Mouse (Mus musculus) stomach, postnatal 0 days (tissue): ENCODE data around the gene Mob3b. TPM values are rescaled to one million over a fixed set of nuclear protein-coding genes. Genes with fewer than 3 reads are reported as not detected.

Experiments
- ATAC-seq: fragments of 200-750 bp; cut with Nextera tagmentation; 2 replicates; pipeline ENCODE4 v1.8.0; 2017; ENCODE audit not compliant: low FRiP score, low TSS enrichment
- DNase-seq: peaks from one replicate; pipeline ENCODE4 v3.0.0-alpha.2; 2016; ENCODE audit warnings: low spot score
- H3K27ac ChIP-seq: fragments of 300-500 bp; sonication (generic); replicated peaks from 2 replicates; pipeline ENCODE4 v1.5.1; 2014; ENCODE audit warnings: mild to moderate bottlenecking, control low read depth
- H3K27me3 ChIP-seq: fragments of 300-500 bp; sonication (generic); 2 replicates; pipeline ENCODE4 v1.6.1; 2014; ENCODE audit warnings: low read length; ENCODE audit not compliant: control insufficient read depth, insufficient read depth
- H3K36me3 ChIP-seq: fragments of 300-500 bp; sonication (generic); 2 replicates; pipeline ENCODE4 v1.6.1; 2014; ENCODE audit warnings: low read length, mixed read lengths; ENCODE audit not compliant: control insufficient read depth, insufficient read depth
- H3K4me1 ChIP-seq: fragments of 300-500 bp; sonication (generic); replicated peaks from 2 replicates; pipeline ENCODE4 v1.6.1; 2014; ENCODE audit warnings: antibody characterized with exemption; ENCODE audit not compliant: control insufficient read depth, insufficient read depth
- H3K4me2 ChIP-seq: fragments of 300-500 bp; sonication (generic); replicated peaks from 2 replicates; pipeline ENCODE4 v1.6.1; 2014; ENCODE audit warnings: low read depth, mild to moderate bottlenecking, control low read depth, moderate library complexity
- H3K4me3 ChIP-seq: fragments of 300-500 bp; sonication (generic); 2 replicates; pipeline ENCODE4 v1.5.1; 2014; ENCODE audit warnings: low read depth, low read length, control low read depth
- H3K9ac ChIP-seq: fragments of 300-500 bp; sonication (generic); 2 replicates; pipeline ENCODE4 v1.6.1; 2014; ENCODE audit warnings: mild to moderate bottlenecking, low read length, control low read depth, mixed read lengths
- H3K9me3 ChIP-seq: fragments of 300-500 bp; sonication (generic); 2 replicates; pipeline ENCODE4 v1.6.1; 2016; ENCODE audit warnings: low read length; ENCODE audit not compliant: control insufficient read depth
- CTCF ChIP-seq: IDR thresholded peaks from 2 replicates; pipeline ENCODE4 v1.5.1; 2016; ENCODE audit warnings: antibody characterized with exemption, low read depth, mild to moderate bottlenecking, moderate library complexity
- EP300 ChIP-seq: optimal IDR thresholded peaks from 2 replicates; pipeline ENCODE3; 2016; ENCODE audit warnings: antibody characterized with exemption
- WGBS: fragments of 180-500 bp; shearing (Covaris S2); extraction: QIAGEN DNeasy Blood & Tissue Kit; methylation state at CpG from one replicate; pipeline ENCODE4 v1.1.7; 2014; 5-methylcytosine and 5-hydroxymethylcytosine counted together
- polyA plus RNA-seq: library from polyadenylated mRNA; unstranded; fragments of >200 nt; fragmentation: Nextera tagmentation; extraction: Ambion mirVana; gene quantifications from 2 replicates; pipeline ENCODE4 v1.2.1, GENCODE M21; 2015

Mob3b gene
- polyA plus RNA-seq, 1 experiment from 2014 or later = 15.0 TPM

DNA sequence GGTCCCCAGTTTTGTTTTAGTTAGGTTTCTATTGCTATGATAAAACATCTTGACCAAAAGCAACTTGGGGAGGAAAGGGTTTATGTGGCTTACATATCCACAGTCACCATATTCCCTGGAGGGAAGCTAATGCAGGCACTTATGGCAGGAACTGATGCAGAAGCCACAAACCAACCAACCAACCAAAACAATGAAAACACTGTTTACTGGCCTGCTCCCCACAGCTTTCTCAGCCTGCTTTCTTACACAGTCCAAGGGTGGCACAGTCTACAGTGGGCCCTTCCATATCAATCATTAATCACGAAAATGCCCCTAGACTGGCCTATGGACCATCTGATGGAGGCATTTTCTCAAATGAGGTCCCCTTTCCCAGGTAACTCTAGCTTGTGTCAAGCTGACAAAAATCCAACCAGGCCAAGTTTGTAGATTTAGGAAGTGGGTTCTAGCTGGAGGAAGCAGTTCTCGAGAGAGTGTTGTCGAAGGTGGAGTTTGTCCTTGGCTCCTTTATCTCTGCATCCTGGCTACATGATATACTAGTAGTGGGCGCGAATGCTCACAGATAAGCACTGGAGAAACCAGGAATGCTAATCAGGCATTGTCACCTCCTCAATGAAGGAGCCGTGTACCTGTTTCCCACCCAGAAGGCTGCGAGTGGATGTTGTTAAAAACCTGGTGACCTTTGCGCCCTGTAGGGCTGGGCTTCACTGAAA, 30.5 kb upstream of the Mob3b start:
- Histone ChIP-seq H3K4me3 (no peak overlapping the region), H3K4me1 (no peaks in the 10 kb centered on the region), H3K9ac (no peak overlapping the region), H3K36me3 (no peaks in the 10 kb centered on the region), H3K27me3 (no peaks in the 10 kb centered on the region), H3K4me2 (no peak overlapping the region), H3K9me3 (no peaks in the 10 kb centered on the region), H3K27ac (no peak overlapping the region)
- DNase-seq (no peak), ATAC-seq (no peak)
- WGBS = 80% methylated on average over 8 of the region's 8 CpGs
- no peak for TF ChIP-seq EP300
- TF ChIP-seq CTCF = no peak

DNA sequence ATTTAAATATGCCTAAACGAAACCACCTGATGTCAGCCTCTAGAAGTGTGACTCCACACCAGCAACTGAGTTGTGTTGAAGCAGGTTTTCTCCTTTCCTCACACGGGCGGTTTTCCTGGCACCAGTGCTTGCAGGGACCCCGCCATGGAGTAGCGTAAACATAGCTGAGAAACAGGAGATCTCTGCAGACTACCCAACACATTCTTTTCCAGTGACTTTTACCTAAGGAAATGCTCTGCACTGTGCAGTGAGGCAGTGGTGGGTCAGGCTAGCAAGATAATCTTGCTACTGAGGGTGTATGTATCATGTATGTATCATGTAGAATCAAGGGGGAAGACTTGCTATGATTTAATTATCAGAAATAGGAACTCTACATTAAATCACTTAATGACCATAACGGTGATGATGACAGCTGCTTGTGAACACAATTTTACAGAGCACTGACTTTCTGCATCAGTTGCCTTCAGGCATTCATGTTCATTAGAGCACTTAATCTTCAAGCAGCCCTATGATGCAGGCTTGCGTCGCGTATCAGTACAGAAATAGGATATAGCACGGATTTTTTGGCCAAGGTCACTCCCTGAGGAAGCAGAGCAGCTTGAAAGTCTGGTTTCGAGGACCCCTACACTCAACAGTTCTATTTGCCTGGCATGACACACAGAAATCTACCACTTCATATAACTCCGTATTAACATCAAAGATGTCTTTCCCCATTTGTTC, 20.8 kb upstream of the Mob3b start:
- no peak for TF ChIP-seq EP300
- no peak for TF ChIP-seq CTCF
- ATAC-seq = no peak
- H3K9me3 ChIP-seq = no peaks in the 10 kb centered on the region
- no peaks in the 10 kb centered on the region for H3K4me1 ChIP-seq
- WGBS = 75% methylated on average over 12 of the region's 12 CpGs
- H3K36me3 ChIP-seq = no peaks in the 10 kb centered on the region
- no peak overlapping the region for H3K27ac ChIP-seq
- no peak overlapping the region for H3K4me2 ChIP-seq
- no peak for DNase-seq
- no peak overlapping the region for H3K4me3 ChIP-seq
- H3K27me3 ChIP-seq = no peaks in the 10 kb centered on the region
- H3K9ac ChIP-seq = no peak overlapping the region

DNA sequence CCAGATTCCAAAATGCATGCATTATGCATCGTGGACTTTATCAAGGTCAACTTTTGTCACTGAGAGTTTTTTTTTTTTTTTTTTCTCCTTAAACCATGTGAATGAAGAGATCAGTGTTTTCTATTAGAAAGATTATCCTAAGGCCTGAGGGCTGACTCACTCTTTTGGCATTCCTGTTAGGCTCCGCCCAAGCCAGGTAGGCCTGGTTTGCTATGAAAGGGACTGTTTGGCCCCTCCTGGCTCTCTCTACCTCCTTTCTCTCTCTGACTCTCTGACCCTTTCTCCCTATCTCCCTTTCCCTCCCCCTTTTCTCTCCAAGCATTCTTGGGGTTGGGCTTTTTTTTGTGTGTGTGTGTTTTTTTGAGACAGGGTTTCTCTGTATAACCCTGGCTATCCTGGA, 18.3 kb upstream of the Mob3b start:
- TF ChIP-seq CTCF (no peak), EP300 (no peak)
- Histone ChIP-seq H3K36me3 (no peaks in the 10 kb centered on the region), H3K27me3 (no peaks in the 10 kb centered on the region), H3K4me2 (no peak overlapping the region), H3K9ac (no peak overlapping the region), H3K9me3 (no peaks in the 10 kb centered on the region), H3K4me1 (no peaks in the 10 kb centered on the region), H3K27ac (no peak overlapping the region), H3K4me3 (no peak overlapping the region)
- 66% methylated on average over 2 of the region's 2 CpGs for WGBS
- peak; percentile 32 for DNase-seq
- no peak for ATAC-seq

DNA sequence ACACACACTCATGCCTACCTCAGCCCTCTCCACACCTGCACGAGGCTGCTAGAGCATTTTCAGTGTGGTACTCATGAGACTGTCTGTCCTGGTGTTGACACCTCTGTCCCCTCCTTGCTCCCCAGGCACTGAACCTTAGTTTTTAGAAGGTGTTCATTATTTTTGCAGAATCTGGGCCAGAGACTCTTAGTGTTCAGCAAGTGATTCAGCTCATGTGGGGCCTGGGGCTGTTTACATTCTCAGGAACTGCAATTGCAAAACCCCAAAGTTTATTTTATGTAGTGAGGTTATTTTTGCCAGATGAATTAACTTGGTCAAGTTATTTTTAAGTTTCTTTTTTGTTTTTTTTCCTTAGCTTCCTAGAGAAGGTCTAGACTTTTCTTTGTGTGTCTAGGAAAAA, 16.3 kb upstream of the Mob3b start:
- no peak overlapping the region for H3K9ac ChIP-seq
- TF ChIP-seq CTCF (no peak), EP300 (no peak)
- 69% methylated on average over 1 of the region's 1 CpGs for WGBS
- H3K27ac ChIP-seq = no peak overlapping the region
- H3K36me3 ChIP-seq = no peaks in the 10 kb centered on the region
- no peak overlapping the region for H3K4me2 ChIP-seq
- no peaks in the 10 kb centered on the region for H3K9me3 ChIP-seq
- no peaks in the 10 kb centered on the region for H3K27me3 ChIP-seq
- DNase-seq = no peak
- H3K4me3 ChIP-seq = no peak overlapping the region
- no peak for ATAC-seq
- peaks cover 6% of the 10 kb centered on the region; the same call in 1 of the 2 replicates for H3K4me1 ChIP-seq

GRCm38 (mm10) chr4:35172471-35172870, 15.2 kb upstream of the Mob3b start:
- TF ChIP-seq EP300 (no peak), CTCF (no peak)
- Histone ChIP-seq H3K9me3 (no peaks in the 10 kb centered on the region), H3K4me3 (no peak overlapping the region), H3K27me3 (no peaks in the 10 kb centered on the region), H3K9ac (no peak overlapping the region), H3K4me2 (no peak overlapping the region), H3K4me1 (peaks cover 6% of the 10 kb centered on the region; the same call in 1 of the 2 replicates), H3K36me3 (no peaks in the 10 kb centered on the region), H3K27ac (no peak overlapping the region)
- 92% methylated on average over 2 of the region's 2 CpGs for WGBS
- ATAC-seq (no peak), DNase-seq (no peak)

DNA sequence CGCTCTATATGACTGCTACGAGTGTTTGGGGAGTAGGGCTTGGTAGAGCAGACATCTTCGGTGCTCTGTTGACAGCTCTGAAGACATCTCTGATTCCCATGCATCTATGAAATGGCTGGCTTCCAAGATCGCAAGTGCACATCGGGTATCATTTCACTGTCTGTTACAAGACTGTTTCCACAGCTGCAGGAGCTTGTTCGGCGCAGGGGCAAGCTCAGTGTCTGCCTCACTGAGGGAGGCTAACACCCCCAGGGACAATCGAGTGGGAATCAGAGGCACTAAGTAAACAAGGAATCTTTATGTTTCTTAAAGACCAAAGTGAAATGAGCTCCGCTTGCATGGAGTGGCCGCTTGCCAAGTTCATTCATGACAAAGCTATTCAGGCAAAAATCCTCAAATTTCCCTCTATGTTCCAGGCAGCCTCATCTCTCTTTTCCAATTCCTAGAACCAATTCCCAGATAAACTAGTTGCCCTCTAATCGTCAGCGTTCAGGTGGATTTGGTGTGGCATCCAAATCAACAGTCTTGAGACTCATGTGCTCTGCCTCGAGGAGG, 12.4 kb upstream of the Mob3b start:
- WGBS = 35% methylated on average over 13 of the region's 13 CpGs
- no peak for ATAC-seq
- TF ChIP-seq CTCF (no peak), EP300 (no peak)

More for the DNA sequence above, 12.4 kb upstream of the Mob3b start:
- no peak overlapping the region for H3K27ac ChIP-seq
- no peaks in the 10 kb centered on the region for H3K36me3 ChIP-seq
- no peak for DNase-seq
- no peaks in the 10 kb centered on the region for H3K27me3 ChIP-seq
- H3K4me2 ChIP-seq = peak overlapping the region; percentile 37; the same call in 1 of the 2 replicates
- no peak overlapping the region for H3K9ac ChIP-seq
- H3K4me3 ChIP-seq = no peak overlapping the region
- H3K4me1 ChIP-seq = peaks cover 6% of the 10 kb centered on the region; the same call in 1 of the 2 replicates
- H3K9me3 ChIP-seq = no peaks in the 10 kb centered on the region
